Mouse (Mus musculus) midbrain, embryonic 10.5 days (tissue): ENCODE measurements around the gene Scai. TPM values are rescaled to one million over a fixed set of nuclear protein-coding genes. Genes with fewer than 3 reads are reported as not detected.

Experiments used
- DNase-seq: peaks from one replicate; pipeline ENCODE4 v3.0.0-alpha.2; 2017; ENCODE audit warnings: low spot score
- H3K27ac ChIP-seq: fragments of 300-500 bp; sonication (generic); replicated peaks from 2 replicates; pipeline ENCODE4 v1.5.1; 2016; ENCODE audit warnings: mild to moderate bottlenecking
- H3K27me3 ChIP-seq: fragments of 300-500 bp; sonication (generic); 2 replicates; pipeline ENCODE4 v1.6.1; 2016; ENCODE audit warnings: low read depth, mild to moderate bottlenecking; ENCODE audit not compliant: poor library complexity, severe bottlenecking
- H3K36me3 ChIP-seq: fragments of 300-500 bp; sonication (generic); 2 replicates; pipeline ENCODE4 v1.6.1; 2016; ENCODE audit warnings: mild to moderate bottlenecking, moderate library complexity
- H3K4me1 ChIP-seq: fragments of 300-500 bp; sonication (generic); 2 replicates; pipeline ENCODE4 v1.6.1; 2016
- H3K4me3 ChIP-seq: fragments of 300-500 bp; sonication (generic); 2 replicates; pipeline ENCODE4 v1.5.1; 2016; ENCODE audit warnings: mild to moderate bottlenecking, moderate library complexity
- H3K9me3 ChIP-seq: fragments of 300-500 bp; sonication (generic); replicated peaks from 2 replicates; pipeline ENCODE4 v1.6.1; 2016; ENCODE audit warnings: mild to moderate bottlenecking
- WGBS: fragments of 180-500 bp; shearing (Covaris S2); methylation state at CpG from one replicate; pipeline ENCODE4 v1.1.7; 2016; 5-methylcytosine and 5-hydroxymethylcytosine counted together
- polyA plus RNA-seq: library from polyadenylated mRNA; unstranded; fragments of >200 nt; fragmentation: Nextera tagmentation; extraction: Ambion mirVana; gene quantifications from 2 replicates; pipeline ENCODE4 v1.2.1, GENCODE M21; 2016

The Scai gene
- polyA plus RNA-seq, 1 experiment from 2014 or later, result 9.3 TPM

GRCm38 (mm10) chr2:39031611-39032010, 158.9 kb downstream of the Scai start:
- Histone ChIP-seq H3K27ac (no peak overlapping the region), H3K4me3 (no peak overlapping the region), H3K36me3 (peaks cover 90% of the 10 kb centered on the region), H3K4me1 (no peaks in the 10 kb centered on the region), H3K9me3 (no peaks in the 10 kb centered on the region), H3K27me3 (no peaks in the 10 kb centered on the region)
- 89% methylated on average over 1 of the region's 1 CpGs for WGBS
- DNase-seq, result no peak

DNA sequence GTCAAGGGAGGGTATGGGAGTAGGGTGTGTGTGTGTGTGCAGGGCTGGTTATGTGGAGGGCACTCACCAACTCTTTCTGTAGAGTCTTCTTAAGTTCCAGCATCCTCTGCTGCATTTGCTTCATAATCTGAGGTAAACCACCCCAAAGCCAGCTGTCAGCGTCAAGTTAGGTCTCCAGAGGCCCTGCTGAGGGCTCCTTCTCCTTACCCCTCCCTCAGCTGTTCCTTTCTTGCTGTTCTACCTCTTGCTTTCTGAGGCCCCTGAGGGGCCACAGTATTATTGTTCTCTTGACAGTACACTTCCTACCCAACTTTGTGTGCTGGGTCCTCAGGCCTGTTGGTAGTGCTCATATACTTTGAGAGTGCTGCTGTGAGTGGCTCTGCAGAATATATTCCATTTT, 170.5 kb downstream of the Scai start:
- Histone ChIP-seq H3K4me1 (no peaks in the 10 kb centered on the region), H3K27ac (no peak overlapping the region), H3K9me3 (no peaks in the 10 kb centered on the region), H3K36me3 (peaks cover 95% of the 10 kb centered on the region), H3K27me3 (no peaks in the 10 kb centered on the region), H3K4me3 (no peak overlapping the region)
- no peak for DNase-seq
- WGBS, result 93% methylated on average over 1 of the region's 1 CpGs

DNA sequence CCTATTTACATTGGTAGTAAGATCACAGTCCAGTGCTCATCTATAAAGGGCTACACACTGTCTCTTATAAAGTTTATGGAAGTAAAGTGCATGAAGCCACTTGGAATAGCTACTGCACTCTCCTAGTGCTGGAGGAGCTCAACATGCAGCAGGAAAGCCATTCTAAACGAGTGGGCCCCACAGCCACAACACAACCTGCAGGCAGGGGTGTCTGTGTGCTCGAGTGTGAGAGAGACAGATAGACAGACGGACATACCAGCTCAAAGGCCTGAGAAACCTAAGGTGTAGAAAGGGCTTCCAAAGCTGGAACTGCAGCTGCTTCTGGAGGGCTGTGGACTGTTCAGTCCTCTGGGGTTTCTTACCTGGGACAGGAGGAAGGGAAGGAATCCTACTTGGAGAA, 174.0 kb downstream of the Scai start:
- 86% methylated on average over 3 of the region's 3 CpGs for WGBS
- no peaks in the 10 kb centered on the region for H3K27me3 ChIP-seq
- H3K4me3 ChIP-seq, result no peak overlapping the region
- H3K9me3 ChIP-seq, result no peaks in the 10 kb centered on the region
- no peak for DNase-seq
- peaks cover 97% of the 10 kb centered on the region for H3K36me3 ChIP-seq
- H3K27ac ChIP-seq, result no peak overlapping the region
- no peaks in the 10 kb centered on the region for H3K4me1 ChIP-seq

Other genes starting within 250 kb of the Scai start
- 1.9 and 2.2 TPM in 2 replicates for gene Wdr38, start 193.3 kb downstream of the Scai start, polyA plus RNA-seq
- gene Arpc5l, start 185.4 kb downstream of the Scai start, polyA plus RNA-seq, result 135 and 138 TPM in 2 replicates
- gene Rpl35, start 185.1 kb downstream of the Scai start, polyA plus RNA-seq, result 837 and 1,005 TPM in 2 replicates
- 27.3 and 28.3 TPM in 2 replicates for gene Golga1, start 125.2 kb downstream of the Scai start, polyA plus RNA-seq
- 82.7 and 84.3 TPM in 2 replicates for gene Ppp6c, start 35.7 kb upstream of the Scai start, polyA plus RNA-seq